Mouse (Mus musculus) megakaryocyte, embryonic 14.5 days (primary cell): ENCODE measurements around the gene Cd81.

Source experiments
- FLI1 ChIP-seq: IDR thresholded peaks from 2 replicates; pipeline ENCODE4 v1.6.1; 2012; ENCODE audit warnings: low read length, inconsistent platforms, mixed read lengths
- GATA1 ChIP-seq: IDR thresholded peaks from 3 replicates; pipeline ENCODE4 v1.6.1; 2012; ENCODE audit warnings: mixed read lengths, low read length, inconsistent platforms, borderline replicate concordance

DNA sequence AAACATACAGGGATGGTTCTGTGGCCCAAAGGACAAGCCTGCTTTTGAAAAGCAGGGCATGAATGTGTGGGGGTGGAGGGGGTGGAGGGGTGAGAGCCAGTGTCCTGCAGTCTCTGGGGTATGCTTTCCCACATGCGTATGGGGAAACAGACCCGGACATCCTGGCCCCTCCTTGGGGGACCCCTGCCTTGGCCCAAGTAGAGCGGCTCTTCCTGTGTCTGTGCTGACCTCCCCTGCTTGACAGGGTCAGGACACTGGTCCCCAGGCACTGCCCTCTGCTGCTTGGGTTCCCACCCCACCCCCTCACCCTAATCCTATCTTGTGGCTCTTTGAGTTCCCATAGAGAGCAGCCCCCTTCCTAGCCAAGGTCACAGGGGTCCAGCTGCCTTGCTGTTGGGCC lies 57.2 kb downstream of the Cd81 start:
- TF ChIP-seq GATA1: no peak
- no peak for TF ChIP-seq FLI1
